Mouse (Mus musculus): ENCODE results near the gene Kdsr.

DNA sequence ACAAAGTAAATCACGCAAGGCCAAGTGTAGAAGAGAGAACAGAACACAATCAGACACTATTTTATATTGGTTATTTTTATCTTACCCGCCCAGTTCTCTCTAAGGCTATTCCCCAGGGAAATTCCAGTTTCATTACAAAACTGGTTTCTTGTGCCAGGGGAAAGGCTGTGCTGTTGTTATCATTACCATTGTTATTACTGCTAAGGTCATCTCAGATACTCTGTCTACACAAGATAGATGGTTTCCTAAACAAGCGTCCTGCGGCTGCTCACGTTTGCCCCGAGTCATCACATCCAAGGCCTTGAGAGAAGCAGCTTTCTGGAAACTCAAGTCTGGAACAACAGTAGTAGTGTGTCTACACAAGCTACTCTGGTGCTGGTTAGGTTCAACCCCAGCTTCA, 65.2 kb downstream of the Kdsr start:
- TF ChIP-seq CTCF (IDR thresholded peaks at IDR 0.05; ENCODE audit: borderline replicate concordance, extremely low read depth, insufficient read depth, insufficient read length): no peak
- no peak for TF ChIP-seq POLR2A (IDR thresholded peaks at IDR 0.05; ENCODE audit: borderline replicate concordance, extremely low read depth, insufficient read depth, insufficient read length, poor library complexity, severe bottlenecking)
